Mouse (Mus musculus): ENCODE measurements around the gene Dyrk3. TPM values are rescaled to one million over a fixed set of nuclear protein-coding genes. Genes with fewer than 3 reads are reported as not detected.

Gene Dyrk3
- polyA plus RNA-seq, 2 experiments, result 1.7 to 2.3 TPM

DNA sequence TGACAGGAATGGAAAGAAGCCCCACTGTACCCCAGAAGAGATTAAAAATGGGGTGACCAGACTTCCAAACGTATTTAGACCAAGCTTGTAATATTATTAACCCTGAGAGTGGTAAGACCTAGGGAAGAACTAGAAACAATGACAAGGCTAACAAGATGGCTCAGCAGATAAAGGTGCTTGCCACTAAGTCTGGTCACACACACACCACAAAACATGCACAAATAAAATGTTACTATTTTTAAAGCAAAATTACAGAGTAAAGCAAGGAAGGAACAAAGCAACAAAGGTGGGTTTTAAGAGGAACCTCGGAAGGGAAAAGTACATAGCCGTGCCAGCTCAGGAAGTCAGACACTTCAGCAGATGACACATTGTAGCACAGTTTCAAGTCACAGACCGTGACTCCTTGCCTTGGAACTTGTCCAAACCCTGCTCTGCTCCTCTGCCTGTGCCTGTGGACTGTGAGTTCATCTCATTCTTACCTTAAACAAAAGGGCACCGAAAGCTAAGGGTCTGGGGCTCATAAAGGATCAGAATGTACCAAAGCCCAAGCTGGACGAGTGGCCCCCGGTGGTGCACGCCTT lies 3.1 kb downstream of the Dyrk3 start:
- H3K4me2 ChIP-seq (replicated peaks; ENCODE audit: low read depth, low read length, severe bottlenecking), result no peak overlapping the region
- no peak overlapping the region for H3K27ac ChIP-seq (replicated peaks; ENCODE audit: low read depth, low read length)
- H3K27me3 ChIP-seq (ENCODE audit: control insufficient read depth, insufficient read depth, low read length), result no peaks in the 10 kb centered on the region
- DNase-seq (ENCODE audit: low spot score), result no peak
- no peak overlapping the region for H3K9ac ChIP-seq (ENCODE audit: low read depth, low read length, severe bottlenecking)
- 76% methylated on average over 8 of the region's 8 CpGs for WGBS
- no peak for ATAC-seq (ENCODE audit: low FRiP score, low read depth)
- TF ChIP-seq POLR2A (IDR thresholded peaks at IDR 0.05; ENCODE audit: borderline replicate concordance, extremely low read depth, insufficient read depth, insufficient read length), result no peak
- H3K4me1 ChIP-seq (ENCODE audit: control insufficient read depth, insufficient read depth, low read length), result no peaks in the 10 kb centered on the region; the same call in 1 of the 2 replicates
- H3K4me3 ChIP-seq (replicated peaks; ENCODE audit: low read length), result no peak overlapping the region
- H3K36me3 ChIP-seq (ENCODE audit: control insufficient read depth, insufficient read depth, low read length), result no peaks in the 10 kb centered on the region
- no peaks in the 10 kb centered on the region for H3K9me3 ChIP-seq (ENCODE audit: control insufficient read depth, low read length)

DNA sequence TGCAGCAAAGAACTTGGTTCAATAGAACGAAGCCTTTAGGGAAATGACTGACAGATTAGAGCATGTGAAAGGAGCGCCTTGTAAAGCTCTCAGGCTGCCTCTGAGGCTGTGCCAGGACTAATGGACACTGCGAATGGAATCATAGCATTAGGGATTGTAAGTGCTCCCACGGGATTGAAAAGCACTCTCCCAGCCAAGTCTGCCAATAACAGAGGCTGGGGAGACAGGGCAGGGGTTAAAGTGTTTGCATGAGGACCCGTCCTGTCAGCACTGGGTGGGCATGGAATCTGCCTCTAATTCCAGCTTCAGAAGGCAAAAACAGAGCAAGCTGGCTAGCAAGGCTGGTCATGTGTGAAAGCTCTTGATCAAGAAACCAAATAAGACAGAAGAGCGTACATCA lies 3.9 kb downstream of the Dyrk3 start:
- Histone ChIP-seq H3K9ac (ENCODE audit: low read depth, low read length, severe bottlenecking) (no peak overlapping the region), H3K4me2 (replicated peaks; ENCODE audit: low read depth, low read length, severe bottlenecking) (no peak overlapping the region), H3K27ac (replicated peaks; ENCODE audit: low read depth, low read length) (no peak overlapping the region), H3K27me3 (ENCODE audit: control insufficient read depth, insufficient read depth, low read length) (no peaks in the 10 kb centered on the region), H3K4me1 (ENCODE audit: control insufficient read depth, insufficient read depth, low read length) (no peaks in the 10 kb centered on the region; the same call in 1 of the 2 replicates), H3K4me3 (replicated peaks; ENCODE audit: low read length) (no peak overlapping the region), H3K9me3 (ENCODE audit: control insufficient read depth, low read length) (no peaks in the 10 kb centered on the region), H3K36me3 (ENCODE audit: control insufficient read depth, insufficient read depth, low read length) (peaks cover 4% of the 10 kb centered on the region)
- no peak for TF ChIP-seq POLR2A (IDR thresholded peaks at IDR 0.05; ENCODE audit: borderline replicate concordance, extremely low read depth, insufficient read depth, insufficient read length)
- WGBS, result 66% methylated on average over 6 of the region's 6 CpGs
- no peak for ATAC-seq (ENCODE audit: low FRiP score, low read depth)
- DNase-seq (ENCODE audit: low spot score), result no peak

DNA sequence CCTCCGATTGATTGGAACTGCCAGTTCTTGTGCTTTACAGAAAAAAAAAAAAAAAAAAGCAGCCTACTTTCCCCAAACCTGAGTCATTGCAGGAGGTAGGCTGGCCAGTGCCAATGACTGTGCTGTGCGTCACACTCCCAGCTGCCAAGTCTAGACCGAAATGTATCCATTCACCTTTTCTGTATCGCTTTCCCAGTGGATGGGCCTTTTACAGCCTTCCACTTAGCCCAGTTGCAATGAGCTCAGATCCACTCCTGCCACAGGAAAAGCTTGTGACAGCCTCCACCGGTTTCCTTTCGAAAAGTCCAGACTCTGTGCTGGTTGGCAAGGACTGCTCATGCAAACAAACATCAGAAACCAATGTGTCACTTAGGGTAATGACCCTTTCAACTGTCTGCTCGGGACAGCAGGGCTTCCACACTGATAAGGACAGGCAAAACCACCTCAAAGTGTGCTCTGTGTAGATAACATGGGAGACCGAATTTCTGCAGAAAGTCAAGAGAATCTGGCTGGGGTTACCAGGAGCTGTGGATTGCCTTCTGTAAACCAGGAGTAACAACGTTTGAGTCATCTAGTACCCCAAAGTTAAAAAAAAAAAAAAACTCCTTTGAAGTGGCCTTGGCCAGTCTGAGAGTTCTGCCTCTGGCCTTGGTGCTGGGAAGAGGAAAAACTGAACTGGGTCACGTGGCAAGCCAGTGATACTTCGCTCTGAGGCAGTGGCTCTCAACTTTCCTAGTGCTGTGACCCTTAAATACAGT lies 12.0 kb downstream of the Dyrk3 start:
- ATAC-seq (ENCODE audit: low FRiP score, low read depth), result no peak

DNA sequence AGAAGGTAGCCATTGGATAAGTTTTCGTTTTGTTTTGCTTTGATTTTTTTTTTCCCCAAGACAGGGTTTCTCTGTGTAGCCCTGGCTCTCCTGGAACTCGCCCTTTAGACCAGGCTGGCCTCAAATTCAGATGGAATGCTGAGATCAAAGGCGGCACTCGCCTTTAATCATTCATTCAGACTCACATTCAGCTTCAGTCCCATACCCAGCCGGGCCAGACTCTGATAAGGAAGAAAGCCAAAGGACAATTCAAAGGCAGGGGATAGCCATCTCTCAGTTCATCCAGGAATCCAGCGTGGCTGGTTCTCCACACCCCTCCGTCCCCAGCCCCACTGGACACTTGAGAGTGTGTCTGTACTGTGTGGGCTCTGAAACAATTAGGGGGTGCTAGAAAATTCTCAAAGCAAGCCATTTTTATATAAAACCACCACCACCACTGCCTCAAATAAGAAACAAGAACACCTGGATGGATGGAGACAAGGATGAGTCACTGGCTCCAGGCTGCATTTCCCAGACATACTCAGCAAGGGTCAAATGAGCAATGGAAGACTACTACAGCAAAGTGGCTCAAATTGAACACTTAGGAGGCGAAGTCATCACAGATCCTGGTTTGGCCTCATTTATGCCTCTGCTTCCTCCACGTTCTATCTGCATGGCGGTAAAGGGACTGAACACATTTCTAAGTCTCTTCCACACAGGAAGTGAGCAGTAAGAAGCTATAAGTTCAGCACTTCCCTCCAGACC lies 14.4 kb downstream of the Dyrk3 start:
- 54% methylated on average over 10 of the region's 10 CpGs for WGBS
- H3K9me3 ChIP-seq (ENCODE audit: control insufficient read depth, low read length), result no peaks in the 10 kb centered on the region

More for the DNA sequence above, 12.0 kb downstream of the Dyrk3 start:
- peaks cover 6% of the 10 kb centered on the region for H3K36me3 ChIP-seq (ENCODE audit: control insufficient read depth, insufficient read depth, low read length)
- no peak overlapping the region for H3K27ac ChIP-seq (replicated peaks; ENCODE audit: low read depth, low read length)
- no peaks in the 10 kb centered on the region for H3K4me1 ChIP-seq (ENCODE audit: control insufficient read depth, insufficient read depth, low read length)
- no peak overlapping the region for H3K4me3 ChIP-seq (replicated peaks; ENCODE audit: low read length)
- H3K27me3 ChIP-seq (ENCODE audit: control insufficient read depth, insufficient read depth, low read length), result no peaks in the 10 kb centered on the region
- 59% methylated on average over 11 of the region's 11 CpGs for WGBS
- no peak for DNase-seq (ENCODE audit: low spot score)
- H3K9me3 ChIP-seq (ENCODE audit: control insufficient read depth, low read length), result no peaks in the 10 kb centered on the region
- no peak overlapping the region for H3K4me2 ChIP-seq (replicated peaks; ENCODE audit: low read depth, low read length, severe bottlenecking)
- no peak for TF ChIP-seq POLR2A (IDR thresholded peaks at IDR 0.05; ENCODE audit: borderline replicate concordance, extremely low read depth, insufficient read depth, insufficient read length)
- H3K9ac ChIP-seq (ENCODE audit: low read depth, low read length, severe bottlenecking), result no peak overlapping the region

DNA sequence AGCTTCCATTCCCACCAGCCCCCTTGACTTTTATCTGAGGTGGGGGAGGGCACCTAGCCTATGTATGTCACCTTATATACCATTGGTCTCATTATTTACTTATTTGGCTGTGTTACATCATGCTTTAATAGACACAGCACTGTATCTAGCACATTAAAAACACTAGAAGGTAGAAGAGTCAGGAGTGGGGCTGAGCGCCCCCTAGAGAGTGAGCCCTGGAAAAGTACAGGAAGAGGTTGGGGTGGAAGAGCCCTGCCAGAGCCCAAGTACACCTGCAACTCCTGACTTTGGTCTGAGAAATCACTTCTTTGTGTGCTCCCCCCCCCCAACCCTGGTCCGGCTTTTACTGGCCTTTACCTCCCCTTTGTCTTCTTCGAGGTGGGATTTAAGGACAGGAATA lies 16.2 kb downstream of the Dyrk3 start:
- 32% methylated on average over 3 of the region's 3 CpGs for WGBS
- Histone ChIP-seq H3K9ac (ENCODE audit: low read depth, low read length, severe bottlenecking) (no peak overlapping the region), H3K27me3 (ENCODE audit: control insufficient read depth, insufficient read depth, low read length) (no peaks in the 10 kb centered on the region), H3K4me3 (replicated peaks; ENCODE audit: low read length) (no peak overlapping the region), H3K4me2 (replicated peaks; ENCODE audit: low read depth, low read length, severe bottlenecking) (no peak overlapping the region), H3K36me3 (ENCODE audit: control insufficient read depth, insufficient read depth, low read length) (no peaks in the 10 kb centered on the region), H3K27ac (replicated peaks; ENCODE audit: low read depth, low read length) (no peak overlapping the region), H3K4me1 (ENCODE audit: control insufficient read depth, insufficient read depth, low read length) (no peaks in the 10 kb centered on the region), H3K9me3 (ENCODE audit: control insufficient read depth, low read length) (no peaks in the 10 kb centered on the region)
- no peak for TF ChIP-seq POLR2A (IDR thresholded peaks at IDR 0.05; ENCODE audit: borderline replicate concordance, extremely low read depth, insufficient read depth, insufficient read length)
- no peak for ATAC-seq (ENCODE audit: low FRiP score, low read depth)
- DNase-seq (ENCODE audit: low spot score), result no peak

More for the DNA sequence above, 14.4 kb downstream of the Dyrk3 start:
- Histone ChIP-seq H3K4me3 (replicated peaks; ENCODE audit: low read length) (no peak overlapping the region), H3K4me2 (replicated peaks; ENCODE audit: low read depth, low read length, severe bottlenecking) (no peak overlapping the region), H3K4me1 (ENCODE audit: control insufficient read depth, insufficient read depth, low read length) (no peaks in the 10 kb centered on the region), H3K27me3 (ENCODE audit: control insufficient read depth, insufficient read depth, low read length) (no peaks in the 10 kb centered on the region), H3K9ac (ENCODE audit: low read depth, low read length, severe bottlenecking) (no peak overlapping the region), H3K27ac (replicated peaks; ENCODE audit: low read depth, low read length) (no peak overlapping the region), H3K36me3 (ENCODE audit: control insufficient read depth, insufficient read depth, low read length) (no peaks in the 10 kb centered on the region)
- no peak for ATAC-seq (ENCODE audit: low FRiP score, low read depth)
- no peak for DNase-seq (ENCODE audit: low spot score)
- TF ChIP-seq POLR2A (IDR thresholded peaks at IDR 0.05; ENCODE audit: borderline replicate concordance, extremely low read depth, insufficient read depth, insufficient read length), result no peak

All from limb, embryonic 14.5 days (tissue).